Mouse (Mus musculus): Measurements from ENCODE around the gene Frmd5.

Gene Frmd5

GRCm38 (mm10) chr2:121683606-121684005, 123.3 kb downstream of the Frmd5 start:
- no peak for DNase-seq (ENCODE audit: low read depth, low spot score)

- no peak for DNase-seq (ENCODE audit: low read depth, low spot score)
These were observed 124.5 kb downstream of the Frmd5 start for GRCm38 (mm10) chr2:121682361-121682760.

- DNase-seq (ENCODE audit: low read depth, low spot score), result no peak
These were observed 127.2 kb downstream of the Frmd5 start for GRCm38 (mm10) chr2:121679711-121680110.

GRCm38 (mm10) chr2:121677649-121677986, 129.3 kb downstream of the Frmd5 start:
- no peak for DNase-seq (ENCODE audit: low read depth, low spot score)

- no peak for DNase-seq (ENCODE audit: low read depth, low spot score)
These were observed 129.8 kb downstream of the Frmd5 start for GRCm38 (mm10) chr2:121676951-121677648.

GRCm38 (mm10) chr2:121675895-121676294, 131.0 kb downstream of the Frmd5 start:
- DNase-seq (ENCODE audit: low read depth, low spot score), result no peak

GRCm38 (mm10) chr2:121675136-121675535, 131.8 kb downstream of the Frmd5 start:
- DNase-seq (ENCODE audit: low read depth, low spot score), result no peak

GRCm38 (mm10) chr2:121674211-121674610, 132.7 kb downstream of the Frmd5 start:
- no peak for DNase-seq (ENCODE audit: low read depth, low spot score)

GRCm38 (mm10) chr2:121669846-121670245, 137.0 kb downstream of the Frmd5 start:
- no peak for DNase-seq (ENCODE audit: low read depth, low spot score)

GRCm38 (mm10) chr2:121668256-121668655, 138.6 kb downstream of the Frmd5 start:
- DNase-seq (ENCODE audit: low read depth, low spot score), result no peak

GRCm38 (mm10) chr2:121661160-121661502, 145.8 kb downstream of the Frmd5 start:
- no peak for DNase-seq (ENCODE audit: low read depth, low spot score)

- DNase-seq (ENCODE audit: low read depth, low spot score), result no peak
These were observed 146.3 kb downstream of the Frmd5 start for GRCm38 (mm10) chr2:121660461-121661159.

GRCm38 (mm10) chr2:121659350-121659749, 147.5 kb downstream of the Frmd5 start:
- DNase-seq (ENCODE audit: low read depth, low spot score), result no peak

- no peak for DNase-seq (ENCODE audit: low read depth, low spot score)
These were observed 148.6 kb downstream of the Frmd5 start for GRCm38 (mm10) chr2:121658123-121658767.

- no peak for DNase-seq (ENCODE audit: low read depth, low spot score)
These were observed 150.9 kb downstream of the Frmd5 start for GRCm38 (mm10) chr2:121655966-121656365.

- no peak for DNase-seq (ENCODE audit: low read depth, low spot score)
These were observed 151.8 kb downstream of the Frmd5 start for GRCm38 (mm10) chr2:121655106-121655505.

- no peak for DNase-seq (ENCODE audit: low read depth, low spot score)
These were observed 160.4 kb downstream of the Frmd5 start for GRCm38 (mm10) chr2:121646528-121646927.

GRCm38 (mm10) chr2:121642934-121643333, 164.0 kb downstream of the Frmd5 start:
- DNase-seq (ENCODE audit: low read depth, low spot score), result no peak

- no peak for DNase-seq (ENCODE audit: low read depth, low spot score)
These were observed 174.8 kb downstream of the Frmd5 start for GRCm38 (mm10) chr2:121632091-121632490.

GRCm38 (mm10) chr2:121630286-121630685, 176.6 kb downstream of the Frmd5 start:
- no peak for DNase-seq (ENCODE audit: low read depth, low spot score)

- no peak for DNase-seq (ENCODE audit: low read depth, low spot score)
These were observed 178.6 kb downstream of the Frmd5 start for GRCm38 (mm10) chr2:121628290-121628689.

- no peak for DNase-seq (ENCODE audit: low read depth, low spot score)
These were observed 181.0 kb downstream of the Frmd5 start for GRCm38 (mm10) chr2:121625901-121626300.

All from retina, postnatal 7 days (tissue).